Mouse (Mus musculus) retina, embryonic 14.5 days (tissue): ENCODE data around the gene Ppp2r5c.

ENCODE experiments used
- DNase-seq: peaks from one replicate; pipeline ENCODE4 v3.0.0-alpha.2; 2015; ENCODE audit warnings: low spot score

The Ppp2r5c gene

DNA sequence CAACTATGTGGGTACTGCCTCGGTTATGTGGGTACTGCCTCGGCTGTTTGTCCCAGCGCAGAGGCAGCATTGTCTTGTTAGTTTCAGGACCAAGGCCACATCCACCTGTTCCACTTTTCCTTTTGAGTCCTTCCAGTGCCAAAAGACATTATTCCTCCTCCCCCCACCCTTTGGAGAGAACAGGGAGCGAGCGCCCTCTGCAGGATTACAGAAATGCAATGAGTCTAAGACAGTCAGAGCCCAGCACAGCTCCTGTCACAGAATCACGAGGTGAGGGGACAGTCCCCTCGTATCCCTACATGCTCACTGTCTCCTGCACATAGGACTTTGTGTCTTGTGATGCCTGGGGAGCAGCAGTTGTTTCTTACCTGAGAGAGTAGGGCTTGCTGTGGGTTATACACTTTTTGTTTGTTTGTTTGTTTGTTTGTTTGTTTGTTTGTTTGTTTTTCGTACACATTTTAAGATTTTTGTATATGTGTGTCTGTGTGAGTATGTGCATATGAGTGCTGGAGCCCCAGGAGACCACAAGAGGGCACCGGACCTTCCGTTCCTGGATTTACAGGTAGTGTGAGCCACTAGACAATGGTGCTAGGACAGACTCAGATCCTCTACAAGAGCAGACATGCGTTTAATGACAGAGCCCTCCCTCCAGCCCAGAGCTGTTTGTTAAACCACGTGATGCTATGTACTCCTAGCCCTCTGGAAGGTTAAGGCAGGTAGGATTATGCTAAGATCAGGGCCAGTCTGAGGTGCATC lies 43.2 kb downstream of the Ppp2r5c start:
- no peak for DNase-seq

DNA sequence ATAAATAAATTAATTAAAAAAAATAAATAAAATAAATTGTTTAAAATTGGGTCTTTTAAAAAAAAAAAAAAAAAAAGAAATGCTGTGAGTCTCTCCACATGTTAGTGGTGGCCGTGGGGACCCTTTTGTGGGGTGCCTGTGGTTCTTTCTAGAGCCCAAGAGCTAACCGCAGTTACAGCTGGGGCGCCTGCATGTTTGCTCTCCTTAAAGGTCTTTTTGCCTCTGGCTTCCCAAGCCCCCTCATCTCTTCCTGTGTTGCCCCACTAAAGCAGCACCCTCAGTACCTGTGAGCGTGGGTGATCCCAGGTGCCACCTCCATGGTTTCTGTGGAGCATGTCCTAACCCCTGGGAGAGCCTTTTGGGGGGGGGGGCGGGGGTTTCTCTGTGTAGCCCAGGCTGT lies 45.5 kb downstream of the Ppp2r5c start:
- DNase-seq, result no peak

DNA sequence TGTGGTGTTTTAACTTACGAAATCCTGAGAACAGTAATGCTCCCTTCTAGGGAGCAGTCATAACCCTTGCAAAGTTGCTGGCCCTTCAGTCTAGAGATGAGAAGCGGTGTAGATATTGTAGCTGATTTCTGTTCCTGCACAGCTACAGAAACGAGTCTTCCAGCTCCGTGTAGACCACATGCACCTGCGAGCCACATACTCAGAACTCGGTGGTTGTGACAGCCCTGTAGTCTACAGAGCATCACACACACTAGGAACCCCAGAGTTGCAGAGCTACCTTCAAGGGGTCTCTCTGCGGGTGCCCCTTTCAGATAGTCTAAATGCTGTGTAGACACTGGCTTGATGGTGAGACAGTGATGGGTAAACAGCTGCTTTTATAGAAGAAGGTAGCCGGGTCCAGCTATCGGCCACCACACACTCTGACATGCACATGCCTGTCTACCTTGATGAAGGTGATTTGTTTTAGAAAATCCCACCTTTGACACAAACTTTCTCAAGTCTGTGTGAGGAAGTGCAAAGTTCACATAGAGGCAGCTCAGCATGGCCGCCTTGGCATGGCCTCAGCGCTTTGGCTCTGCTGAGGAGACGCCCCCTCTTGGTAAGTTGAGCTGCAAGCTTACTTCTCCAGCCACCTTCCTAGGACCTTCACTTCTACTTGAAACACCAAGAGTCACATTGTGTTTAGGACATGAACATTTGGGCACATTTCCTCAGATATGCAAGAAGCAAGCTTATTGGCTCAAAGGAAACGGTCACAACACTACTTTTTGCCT lies 46.9 kb downstream of the Ppp2r5c start:
- DNase-seq, result no peak

DNA sequence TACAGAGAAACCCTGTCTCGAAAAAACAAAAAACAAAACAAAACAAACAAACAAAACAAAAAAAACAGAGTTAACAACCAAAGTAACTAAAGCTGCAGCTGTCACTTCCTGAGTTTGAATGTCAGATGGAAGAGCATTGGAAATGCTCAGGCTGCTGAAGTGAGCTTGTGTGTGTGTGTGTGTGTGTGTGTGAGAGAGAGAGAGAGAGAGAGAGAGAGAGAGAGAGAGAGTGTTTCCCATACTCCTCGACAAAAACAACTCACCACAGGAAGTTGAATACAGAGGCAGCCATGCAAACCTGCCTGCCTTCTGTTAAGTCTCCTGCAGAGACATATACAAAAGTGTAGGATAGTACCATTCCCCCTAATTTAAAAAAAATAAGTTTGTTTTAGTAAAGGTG lies 47.9 kb downstream of the Ppp2r5c start:
- no peak for DNase-seq

DNA sequence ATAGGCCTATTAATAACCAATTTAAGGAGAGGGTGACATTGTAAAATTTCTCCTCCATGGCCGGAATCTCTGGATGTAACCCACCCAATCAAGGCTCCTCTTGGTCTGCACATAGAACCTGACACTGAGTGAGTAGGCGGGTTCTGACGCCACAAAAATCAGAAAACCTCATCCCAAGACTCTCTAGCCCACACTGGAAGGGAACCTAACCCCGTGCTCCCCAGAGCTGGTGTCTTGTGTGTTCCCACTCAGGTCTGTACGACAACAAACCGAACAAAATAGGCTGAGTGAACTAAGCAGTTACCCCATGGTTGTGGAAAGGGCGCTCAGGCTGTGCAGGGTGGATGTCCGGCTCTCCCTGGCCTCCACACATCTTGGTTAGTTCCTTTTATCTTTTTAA lies 48.3 kb downstream of the Ppp2r5c start:
- DNase-seq, result no peak

DNA sequence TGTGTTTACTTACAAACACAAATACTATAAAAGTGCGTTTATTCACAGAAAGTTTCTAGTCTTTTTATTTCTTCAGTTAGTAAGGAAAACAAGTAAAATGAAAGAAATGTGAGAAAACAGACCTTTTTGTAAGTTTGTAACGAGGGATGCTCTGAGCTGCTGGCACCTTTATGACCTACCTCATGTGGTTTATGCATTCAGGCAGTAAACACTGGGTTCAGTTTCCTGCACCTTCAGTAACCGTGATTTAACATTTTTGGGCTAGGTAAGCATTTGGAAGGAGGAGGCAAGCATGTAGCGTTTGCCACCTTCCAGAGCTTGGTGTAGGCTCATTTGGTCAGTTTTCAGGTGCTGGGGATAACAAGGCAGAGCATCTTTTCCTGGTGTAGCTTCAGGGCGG lies 49.1 kb downstream of the Ppp2r5c start:
- DNase-seq, result no peak

DNA sequence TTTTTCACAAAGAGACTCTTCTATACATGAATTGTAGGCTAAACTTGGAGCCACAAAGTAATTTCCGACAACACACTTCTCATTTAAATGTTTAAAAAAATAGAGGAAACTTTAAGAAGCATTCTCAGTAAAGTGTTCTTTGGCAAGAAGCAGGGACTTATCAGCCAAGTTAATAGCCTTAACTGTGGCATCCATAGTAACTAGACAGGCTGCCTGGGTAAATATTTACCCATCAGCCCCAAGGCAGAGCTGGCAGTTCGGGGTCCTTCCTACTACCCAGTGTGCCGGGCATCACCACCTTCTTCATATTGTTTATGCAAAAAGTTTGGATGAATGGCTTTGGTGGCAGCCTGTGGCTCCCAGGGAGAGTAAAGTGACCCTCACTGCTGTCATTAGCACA lies 50.1 kb downstream of the Ppp2r5c start:
- DNase-seq, result no peak

DNA sequence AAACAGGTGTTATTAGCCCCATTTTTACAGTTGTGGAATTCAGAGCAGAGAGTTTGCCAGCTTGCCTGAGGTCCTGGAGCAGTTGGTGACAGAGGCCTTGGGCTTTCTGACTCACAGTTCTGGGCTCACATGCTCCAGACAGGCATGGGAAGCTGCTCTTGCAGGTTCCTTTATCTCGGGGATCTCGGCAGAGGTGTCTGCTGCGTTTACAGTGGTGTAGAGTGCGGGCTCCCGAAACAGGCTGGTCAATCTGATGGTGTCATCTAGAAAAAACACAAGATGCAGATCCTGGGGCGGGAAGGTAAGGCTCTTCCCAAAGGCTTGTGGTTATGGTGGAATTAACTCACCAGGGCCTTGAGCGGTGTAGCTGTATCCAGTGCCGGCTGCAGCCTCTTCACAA lies 50.6 kb downstream of the Ppp2r5c start:
- no peak for DNase-seq

DNA sequence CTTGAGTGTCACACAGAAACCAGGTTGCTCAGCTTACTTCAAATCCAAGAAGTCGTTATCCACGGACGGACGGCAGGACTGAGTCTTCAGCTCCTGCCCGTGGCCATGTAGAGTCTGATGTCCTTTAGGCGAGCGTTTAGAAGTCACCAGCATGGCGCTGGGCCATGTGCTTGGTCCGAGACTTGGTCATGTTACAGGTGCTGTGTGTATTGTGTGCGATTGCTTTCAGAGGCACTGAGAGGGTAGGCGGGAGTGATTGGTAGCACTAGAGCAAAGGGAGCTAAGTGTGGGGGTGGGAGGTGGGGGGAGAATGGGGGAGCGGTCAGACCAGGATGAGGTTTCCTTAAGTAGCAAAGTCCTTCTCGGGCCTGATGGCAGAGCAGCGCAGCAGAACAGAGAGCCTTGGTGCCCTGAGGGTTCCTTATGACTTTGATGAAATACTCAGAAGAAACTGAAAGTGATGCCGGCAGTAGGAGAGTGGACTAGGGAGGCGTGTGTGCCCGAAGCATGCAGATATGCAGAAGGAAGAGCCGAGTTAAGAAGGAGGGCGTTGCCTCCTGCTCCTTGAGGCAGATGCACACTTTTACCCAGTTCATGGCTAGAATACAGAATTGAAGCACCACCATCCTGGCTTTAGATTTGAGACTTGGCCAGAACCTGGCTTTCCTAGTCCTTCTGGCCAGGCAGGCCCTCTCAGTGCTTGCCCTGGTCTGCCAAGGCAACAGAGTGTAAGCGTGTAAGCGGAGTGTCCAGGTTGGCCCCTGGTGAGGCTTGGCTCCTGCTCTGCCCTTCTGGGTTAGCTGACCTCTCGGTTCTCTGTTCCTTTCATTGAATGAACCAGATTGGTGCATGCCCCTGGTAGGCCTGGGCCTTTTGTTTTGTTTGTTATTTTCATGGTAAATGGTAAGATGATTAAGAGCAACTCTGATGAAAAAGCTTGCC lies 51.6 kb downstream of the Ppp2r5c start:
- no peak for DNase-seq

DNA sequence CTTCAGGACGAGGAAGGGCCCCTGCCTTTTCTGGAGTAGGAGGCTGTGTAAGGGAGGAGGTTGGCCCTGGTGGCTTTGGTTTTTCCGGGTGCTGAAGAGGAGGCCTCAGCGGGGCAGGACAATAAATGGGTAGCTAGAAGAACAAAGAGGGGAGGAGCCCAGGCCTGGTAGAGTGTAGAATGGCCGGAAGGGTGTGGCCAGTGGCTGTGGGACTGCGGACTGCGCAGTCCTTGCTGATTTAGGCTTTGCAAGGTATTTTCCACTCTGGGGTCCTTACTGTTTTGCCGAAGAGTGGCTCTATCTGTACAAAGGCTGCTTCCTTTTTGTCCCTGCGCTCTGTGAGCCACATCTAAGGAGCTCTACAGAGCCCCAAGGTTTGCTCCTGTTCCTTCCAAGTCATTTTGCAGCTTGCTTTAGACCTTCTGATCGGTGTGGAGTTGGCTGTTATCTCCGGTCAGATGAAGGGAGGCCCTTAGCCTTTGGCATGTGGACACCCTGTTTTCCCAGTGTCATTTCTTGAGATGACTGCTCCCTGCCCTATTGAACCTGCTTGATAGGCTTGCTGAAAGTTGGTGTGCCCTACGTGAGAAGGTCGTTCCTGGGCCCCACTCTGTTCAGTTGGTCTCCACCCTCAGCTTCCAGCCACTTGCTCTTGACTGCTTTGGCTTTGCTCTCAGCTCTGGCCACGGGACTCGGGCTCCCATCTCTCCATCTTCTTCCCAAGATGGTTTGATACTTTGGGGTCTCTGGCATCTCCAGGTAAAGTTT lies 52.5 kb downstream of the Ppp2r5c start:
- DNase-seq, result no peak

DNA sequence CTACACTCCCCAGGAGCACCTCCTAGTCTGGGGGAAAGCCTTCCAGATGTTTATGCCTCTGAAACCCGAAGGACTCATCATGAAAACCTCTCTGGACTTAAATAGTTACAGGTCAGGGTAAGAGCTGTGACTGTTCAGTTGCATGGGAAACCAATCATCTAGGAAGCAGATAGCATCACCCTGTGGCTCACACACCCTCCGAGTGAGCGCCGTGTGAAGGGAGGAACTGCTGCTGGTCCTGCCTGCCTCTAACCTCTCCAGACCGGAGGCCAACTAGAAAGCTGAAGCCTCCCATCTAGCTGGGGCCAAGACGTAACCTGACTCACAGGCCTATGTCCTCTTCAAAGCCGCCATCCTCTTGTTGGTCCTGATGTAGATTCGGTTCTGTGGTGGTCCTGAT lies 53.2 kb downstream of the Ppp2r5c start:
- DNase-seq, result no peak

DNA sequence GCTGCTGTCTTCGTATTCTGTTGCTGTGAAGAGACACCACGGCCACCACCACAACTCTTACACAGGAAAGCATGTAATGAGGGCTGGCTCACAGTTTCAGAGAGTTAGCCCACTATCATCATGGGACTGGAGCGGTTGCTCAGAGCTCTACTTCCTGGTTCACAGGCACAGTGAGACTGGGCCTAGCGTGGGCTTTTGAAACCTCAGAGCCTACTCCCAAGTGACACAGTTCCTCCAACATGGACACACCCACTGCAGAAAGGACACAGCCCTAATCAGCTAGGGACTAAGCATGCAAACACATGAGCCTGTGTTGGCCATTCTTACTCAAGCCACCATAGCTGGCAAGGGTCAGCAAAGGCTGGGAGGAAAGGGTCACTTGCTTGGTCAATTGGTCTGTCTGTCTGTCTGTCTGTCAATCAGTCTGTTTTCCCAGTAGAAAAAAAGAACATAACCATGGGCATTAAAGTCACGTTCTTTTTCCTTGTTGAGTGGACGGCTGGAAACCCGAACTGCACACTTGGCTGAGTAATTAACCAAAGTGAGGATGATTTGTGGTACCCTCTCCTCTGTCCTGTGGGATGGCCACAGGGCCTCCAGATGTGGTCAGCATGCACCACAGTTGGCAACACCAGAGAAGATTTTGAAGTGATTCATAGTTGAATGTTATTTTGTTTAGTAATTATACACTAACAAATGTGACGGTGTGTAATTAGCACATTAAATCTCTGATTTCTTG lies 56.7 kb downstream of the Ppp2r5c start:
- DNase-seq, result no peak

DNA sequence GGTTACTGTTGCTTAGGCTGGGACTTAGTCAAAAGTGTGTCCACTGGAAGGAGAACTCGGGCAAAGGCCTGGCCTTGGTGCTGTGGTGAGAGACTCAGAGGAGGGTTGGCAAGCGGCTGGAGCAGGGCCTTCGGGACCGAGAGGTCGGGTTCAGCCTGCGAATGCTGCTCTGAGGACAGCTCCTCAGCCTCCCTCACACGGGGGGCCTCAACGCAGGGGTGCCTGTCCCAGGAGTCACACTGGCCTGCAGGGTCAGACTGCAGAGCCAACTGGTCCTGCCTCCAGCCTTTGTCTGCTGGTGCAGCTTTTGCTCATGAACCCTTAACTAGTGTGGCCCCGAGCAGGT lies 57.2 kb downstream of the Ppp2r5c start:
- DNase-seq, result no peak

DNA sequence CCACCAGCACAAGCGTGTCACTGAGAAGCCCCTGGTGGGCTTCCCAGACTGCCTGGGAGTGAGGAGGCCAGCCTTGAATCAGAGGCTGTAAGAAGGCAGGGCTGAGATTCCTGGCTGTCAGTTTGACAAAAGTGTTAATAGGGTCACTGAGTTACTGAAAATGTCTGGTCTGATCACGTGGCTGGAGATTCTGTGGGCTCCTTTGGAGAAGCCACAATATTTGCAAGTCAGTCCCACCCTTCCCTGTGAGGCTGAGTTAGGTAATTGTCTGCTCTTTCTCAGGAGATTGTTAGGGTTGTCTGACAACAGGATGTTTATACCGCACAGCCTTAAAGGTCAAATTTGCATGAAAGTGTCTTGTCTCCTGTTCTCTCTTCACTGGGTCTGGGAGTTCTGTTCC lies 57.9 kb downstream of the Ppp2r5c start:
- DNase-seq, result peak; percentile 11

DNA sequence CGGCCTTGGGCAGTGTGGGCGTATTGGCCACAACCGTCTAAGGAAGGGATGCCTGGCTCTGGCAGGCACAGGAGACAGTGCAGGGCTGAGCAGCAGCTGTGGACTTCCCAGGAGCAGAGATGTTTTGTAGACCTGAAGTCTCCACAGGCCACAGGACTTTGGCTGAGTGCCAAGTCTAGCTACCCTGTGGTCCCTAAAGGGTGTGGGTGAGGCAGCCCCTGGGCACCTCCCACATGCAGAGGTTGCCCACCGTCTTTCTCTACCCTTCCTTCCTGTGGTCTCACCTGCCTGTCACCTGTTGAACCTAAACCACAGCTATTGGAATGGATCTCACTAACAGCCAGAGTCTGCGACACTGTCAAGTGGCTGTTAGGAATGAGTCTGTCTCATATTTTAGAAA lies 59.1 kb downstream of the Ppp2r5c start:
- DNase-seq, result no peak

DNA sequence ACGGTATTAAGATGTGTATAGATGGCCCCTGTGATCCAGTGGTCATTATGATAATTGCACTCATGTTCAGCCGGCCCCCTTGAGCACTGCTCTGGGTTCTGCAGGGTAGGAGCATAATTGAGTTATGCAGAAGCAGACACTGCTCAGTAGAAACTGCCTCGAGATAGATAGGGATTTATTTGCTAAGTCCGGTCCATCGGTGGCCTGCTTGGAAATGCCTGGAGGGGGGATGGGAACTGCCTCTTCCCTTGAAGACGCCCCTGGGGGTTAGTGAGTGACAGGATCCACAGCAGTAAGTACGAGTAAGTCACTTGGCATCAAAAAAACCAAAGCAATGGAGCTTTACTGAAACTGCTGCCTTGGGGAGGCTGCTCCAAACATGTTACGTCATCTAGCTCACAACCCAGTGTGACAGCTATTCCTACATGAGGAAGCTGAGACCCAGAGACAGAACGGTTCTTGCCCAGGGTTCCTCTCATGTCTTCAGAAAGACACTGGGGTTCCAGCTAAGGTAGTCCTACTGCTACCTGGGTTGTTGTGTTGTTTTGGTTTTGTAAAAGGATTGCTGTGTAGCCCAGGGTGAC lies 60.9 kb downstream of the Ppp2r5c start:
- DNase-seq, result peak; percentile 24

DNA sequence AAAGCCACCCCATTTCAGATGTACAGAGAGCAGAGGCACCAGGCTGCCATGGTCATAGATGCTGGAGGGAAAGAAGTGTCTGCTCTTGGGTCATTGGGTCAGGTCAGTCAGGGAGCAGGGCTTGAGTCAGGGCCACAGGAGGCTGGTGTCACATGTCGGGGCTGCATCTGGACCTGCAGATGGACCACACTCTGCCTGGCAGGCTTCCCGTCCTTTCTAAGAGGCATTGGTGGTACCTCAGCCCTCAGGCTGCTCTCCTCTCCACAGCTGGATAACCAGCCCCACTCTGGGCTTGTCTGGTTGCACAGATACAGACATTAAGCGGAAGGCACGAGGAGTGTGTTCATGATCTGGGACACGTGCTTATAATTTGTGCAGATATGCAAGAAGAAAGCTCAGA lies 61.8 kb downstream of the Ppp2r5c start:
- no peak for DNase-seq

DNA sequence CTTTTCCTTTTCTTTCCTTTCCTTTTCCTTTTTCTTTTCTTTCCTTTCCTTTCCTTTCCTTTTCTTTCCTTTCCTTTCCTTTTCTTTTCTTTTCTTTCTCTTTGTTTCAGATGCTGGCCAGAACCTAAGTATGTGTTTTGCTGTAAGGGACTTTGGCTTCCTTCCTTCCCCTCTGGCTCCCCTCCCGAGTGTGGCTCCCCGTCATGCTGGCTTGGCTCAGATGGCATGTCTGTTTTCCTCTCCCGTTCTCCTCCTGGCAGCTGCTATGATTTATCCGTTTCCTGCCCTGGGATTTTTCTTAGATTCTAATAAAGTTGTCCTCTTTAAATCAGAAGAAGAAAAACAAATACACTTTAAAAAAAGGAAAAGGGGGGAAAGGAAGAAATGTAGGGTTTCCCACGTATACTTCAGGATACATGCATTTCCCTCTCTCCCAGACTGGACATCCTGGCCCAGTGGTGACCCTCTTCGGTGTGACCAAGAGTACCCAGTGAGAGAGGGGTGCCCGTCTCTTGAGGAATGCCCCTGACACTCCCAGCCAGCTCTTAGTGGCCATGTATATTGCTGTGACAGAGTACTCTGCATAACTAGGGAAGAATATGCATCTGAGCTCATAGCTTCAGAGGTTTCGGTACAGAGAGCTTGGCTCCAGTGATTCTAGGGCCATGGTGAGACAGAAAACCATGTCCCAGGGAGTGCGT lies 63.4 kb downstream of the Ppp2r5c start:
- DNase-seq, result no peak

DNA sequence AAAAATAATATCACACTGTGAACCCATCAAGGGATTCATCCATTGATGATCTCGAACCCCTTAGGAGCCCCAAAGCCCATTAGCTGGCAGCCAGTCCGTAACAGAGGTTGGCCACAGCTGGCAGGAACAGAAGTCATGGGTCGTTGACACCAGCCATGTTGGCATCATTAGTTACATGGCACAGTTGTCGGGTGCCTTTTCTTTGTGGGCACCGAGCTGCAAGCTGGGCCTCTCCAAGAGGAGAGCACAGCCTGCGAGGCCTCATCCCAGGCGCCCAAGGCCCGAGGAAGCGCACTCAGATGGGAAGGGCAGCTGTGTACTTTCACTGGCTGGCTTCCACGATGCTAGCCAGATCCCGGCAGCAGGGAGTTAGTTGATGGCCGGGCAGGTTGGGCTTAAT lies 64.3 kb downstream of the Ppp2r5c start:
- no peak for DNase-seq

DNA sequence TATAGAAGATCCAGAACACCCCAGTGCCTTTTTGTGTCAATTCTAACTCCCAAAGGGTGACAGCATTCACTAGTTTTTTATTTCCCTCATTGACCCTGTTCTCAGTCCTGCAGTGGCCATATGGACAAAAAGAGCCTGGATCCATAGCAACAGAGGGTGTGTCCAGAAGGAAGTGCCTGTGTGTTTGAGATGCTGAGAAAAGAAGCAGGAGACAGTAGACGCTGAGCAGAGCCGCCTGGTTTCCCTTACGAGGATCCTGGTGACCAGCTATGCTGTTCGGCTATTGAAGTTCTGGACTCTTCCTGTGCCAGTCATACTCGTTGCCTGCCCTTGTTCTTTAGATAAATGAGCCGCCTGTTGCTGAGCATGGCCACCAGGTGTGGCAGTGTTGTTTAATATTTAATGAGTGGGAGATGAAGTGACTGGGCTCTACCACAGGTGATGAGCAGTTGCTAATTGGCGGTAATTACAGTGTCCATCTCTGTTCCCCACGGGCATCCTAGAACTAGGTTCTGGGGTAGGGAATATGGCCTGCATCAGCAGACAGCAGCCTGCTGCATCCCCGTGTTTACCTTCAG lies 65.0 kb downstream of the Ppp2r5c start:
- DNase-seq, result no peak
